ENCODE assay signal across 1 mouse cellular context in the genomic region with DNA sequence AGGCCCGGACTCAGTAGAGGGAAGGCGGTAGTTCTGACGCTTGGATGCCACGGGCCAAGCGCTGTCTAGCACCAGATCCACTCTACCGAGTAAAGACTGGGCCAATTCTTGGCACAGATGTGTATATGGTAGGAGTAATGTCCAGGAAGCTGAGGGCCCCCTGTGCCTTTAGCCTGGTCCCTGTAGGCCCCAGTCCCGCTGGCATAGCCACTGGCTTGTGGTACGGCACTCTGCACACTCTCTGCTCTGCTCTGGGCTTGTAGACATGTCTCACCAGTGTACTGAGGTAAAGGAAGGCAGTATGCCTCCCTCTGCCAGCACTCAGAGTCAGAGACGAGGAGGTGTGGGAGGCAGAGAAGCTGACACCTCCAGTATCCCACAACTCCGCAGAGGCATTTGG. TPM values are rescaled to one million over a fixed set of nuclear protein-coding genes. Genes with fewer than 3 reads are reported as not detected.
"Had no signal": no experiment of that assay in that cellular context is flagged by ENCODE, and none has a peak within 500 bp of the region (broad histone marks: within the 10 kb centered on the region; RNA-seq: fewer than 3 reads in every experiment).

No protein-coding gene starts in this region.

RNA-seq across cellular contexts. Expression of gene Tmem88b, which starts 45.0 kb away (rescaled TPM):
- polyA plus RNA-seq: inflammation-experienced regulatory T-cells, adult 6 months had no signal
